Comparison of ENCODE assay signal across 10 mouse cellular contexts in genomic region chr19:25610411-25611111, GRCm38 (mm10). TPM values are rescaled to one million over a fixed set of nuclear protein-coding genes. Genes with fewer than 3 reads are reported as not detected.
DNase-seq lines count a peak whose midpoint lies in the region; ATAC-seq and TF ChIP-seq lines count a peak whose summit lies in the region.
"Had no signal": no experiment of that assay in that cellular context is flagged by ENCODE, and none has a peak within 500 bp of the region (broad histone marks: within the 10 kb centered on the region; RNA-seq: fewer than 3 reads in every experiment).

No protein-coding gene starts in this region.

- TF ChIP-seq CTCF in spleen, adult 2 months (IDR thresholded peaks at IDR 0.05; ENCODE audit: extremely low read depth, insufficient read depth, insufficient read length, insufficient replicate concordance), result no peak

- H3K36me3 ChIP-seq in spleen, adult 2 months (ENCODE audit: control insufficient read depth, insufficient read depth, low read length), result no peaks in the 10 kb centered on the region
- H3K36me3 ChIP-seq in kidney, embryonic 16.5 days (ENCODE audit: insufficient read depth, low read length), result no peaks in the 10 kb centered on the region
- no peaks in the 10 kb centered on the region for H3K36me3 ChIP-seq in neural tube, embryonic 11.5 days (ENCODE audit: control insufficient read depth, insufficient read depth, low read length)
- H3K36me3 ChIP-seq: G1E had no signal

- H3K4me1 ChIP-seq in spleen, adult 2 months (ENCODE audit: control insufficient read depth, insufficient read depth, insufficient read length), result peaks cover 8% of the 10 kb centered on the region
- peaks cover 27% of the 10 kb centered on the region for H3K4me1 ChIP-seq in kidney, embryonic 16.5 days (ENCODE audit: insufficient read depth, low read length)
- peaks cover 11% of the 10 kb centered on the region for H3K4me1 ChIP-seq in neural tube, embryonic 11.5 days (ENCODE audit: control insufficient read depth, insufficient read depth, low read length)

- peak overlapping the region; percentile 58 for H3K4me2 ChIP-seq in kidney, embryonic 16.5 days (replicated peaks; ENCODE audit: low read depth, low read length)
- H3K4me2 ChIP-seq in neural tube, embryonic 11.5 days (ENCODE audit: low read depth), result peak overlapping the region; percentile 45

- no peak overlapping the region for H3K27ac ChIP-seq in spleen, adult 2 months (ENCODE audit: insufficient read depth, low read length)
- no peak overlapping the region for H3K27ac ChIP-seq in kidney, embryonic 16.5 days (ENCODE audit: low read length)
- H3K27ac ChIP-seq in neural tube, embryonic 11.5 days (ENCODE audit: low read depth, low read length), result no peak overlapping the region

- H3K9ac ChIP-seq in kidney, embryonic 16.5 days (replicated peaks; ENCODE audit: low read length), result 0 out of 2 replicates have a peak overlapping the region, but pooled peaks have one; percentile 41
- peak overlapping the region; percentile 10; the same call in 1 of the 2 replicates for H3K9ac ChIP-seq in neural tube, embryonic 11.5 days (ENCODE audit: low read length)

- TF ChIP-seq POLR2A in spleen, adult 2 months (IDR thresholded peaks at IDR 0.05; ENCODE audit: low read depth, low read length), result no peak

- no peaks in the 10 kb centered on the region for H3K9me3 ChIP-seq in kidney, embryonic 16.5 days (ENCODE audit: low read length)
- no peaks in the 10 kb centered on the region for H3K9me3 ChIP-seq in neural tube, embryonic 11.5 days (ENCODE audit: control insufficient read depth, low read length)

- WGBS in spleen, adult 2 months, result 2% methylated on average over 60 of the region's 71 CpGs
- WGBS in kidney, embryonic 16.5 days, result under 1% methylated on average over 66 of the region's 71 CpGs
- WGBS in neural tube, embryonic 11.5 days, result under 1% methylated on average over 54 of the region's 71 CpGs

- peak; percentile 39 to 57 for DNase-seq in cerebellum, postnatal 10 days
- DNase-seq in cerebellum, adult 8-10 months, result no peak
- peak in 1 of 2 experiments; percentile 22 for DNase-seq in spleen, adult 2 months (ENCODE audit: low read depth in 1 of 2, low spot score in 2 of 2)
- DNase-seq in spleen, postnatal 14 days (ENCODE audit: low spot score in 2 of 2), result no peak
- DNase-seq in neural tube, embryonic 11.5 days (ENCODE audit: low spot score), result peak; percentile 53
- DNase-seq in urinary bladder, postnatal 4 days (ENCODE audit: low spot score in 2 of 2), result no peak
- no peak for DNase-seq in left cerebral cortex, adult 8-10 months (ENCODE audit: low spot score in 2 of 2)

- peaks cover 66% of the 10 kb centered on the region for H3K27me3 ChIP-seq in spleen, adult 2 months (ENCODE audit: control insufficient read depth, insufficient read depth, low read length)
- peaks cover 99% of the 10 kb centered on the region for H3K27me3 ChIP-seq in kidney, embryonic 16.5 days (ENCODE audit: insufficient read depth, low read length)
- peaks cover 100% of the 10 kb centered on the region for H3K27me3 ChIP-seq in neural tube, embryonic 11.5 days (ENCODE audit: control insufficient read depth, insufficient read depth, low read length)

- ATAC-seq in kidney, embryonic 16.5 days (ENCODE audit: low FRiP score, low TSS enrichment), result peak; percentile 50
- ATAC-seq in neural tube, embryonic 11.5 days (ENCODE audit: insufficient read depth, low FRiP score, low TSS enrichment), result peak; percentile 31; the same call in 1 of the 2 replicates

- H3K4me3 ChIP-seq in spleen, adult 2 months (ENCODE audit: extremely low read depth, insufficient read depth, insufficient read length), result peak overlapping the region; percentile 38; the same call in 1 of the 2 replicates
- H3K4me3 ChIP-seq in kidney, embryonic 16.5 days (ENCODE audit: low read length), result peak overlapping the region; percentile 42
- peak overlapping the region; percentile 26 for H3K4me3 ChIP-seq in neural tube, embryonic 11.5 days (ENCODE audit: low read depth, low read length)

RNA-seq across cellular contexts. Expression of gene Dmrt3, which starts 0.5 kb away (rescaled TPM):
- 0.19 and 0.48 TPM in 2 replicates for polyA plus RNA-seq in spleen, adult 2 months (2012; rRNA removed)
- polyA plus RNA-seq in kidney, embryonic 16.5 days (2015; fragmentation: Nextera tagmentation; extraction: Ambion mirVana), result not detected in 2 replicates
- 2.1 and 2.4 TPM in 2 replicates for polyA plus RNA-seq in neural tube, embryonic 11.5 days (2014; fragmentation: Nextera tagmentation; extraction: Ambion mirVana)
- not detected for total RNA-seq in left cerebral cortex, adult 8-10 months (2022)
- total RNA-seq: gastrocnemius, postnatal 4 days had no signal
- polyA plus RNA-seq: G1E had no signal

Comparison
In these comparisons a context has a peak if more than half of its experiments do, and no peak if none do; other contexts are left out.
1. DNase-seq: peak in cerebellum, postnatal 10 days (2 of 2) and neural tube, embryonic 11.5 days (single experiment); none in cerebellum, adult 8-10 months (single experiment), spleen, postnatal 14 days (0 of 2), urinary bladder, postnatal 4 days (0 of 2) and left cerebral cortex, adult 8-10 months (0 of 2).
2. Peak in every context shown above with its lines, with median percentiles within 50 percentile points of each other: H3K4me3 ChIP-seq.